Mouse (Mus musculus) MEL (cell line): ENCODE measurements around the gene Hspbp1. TPM values are rescaled to one million over a fixed set of nuclear protein-coding genes. Genes with fewer than 3 reads are reported as not detected.

Experiments
- DNase-seq: peaks from one replicate; pipeline ENCODE4 v3.0.0; 2011; ENCODE audit warnings: low read depth, low spot score
- H3K27ac ChIP-seq: 2 replicates; pipeline ENCODE4 v1.5.1; 2012; ENCODE audit warnings: low read depth, mild to moderate bottlenecking, control low read depth, low read length, moderate library complexity; ENCODE audit not compliant: control insufficient read depth
- H3K27me3 ChIP-seq, 2 experiments: fragments of 150-350 bp in 1 of 2; sonication (generic) in 1 of 2; 2 replicates each; pipeline ENCODE4 v1.6.1; 2012; ENCODE audit warnings: low read length in 2 of 2, mild to moderate bottlenecking in 2 of 2, improper control_type of control experiment in 1 of 2, moderate library complexity in 1 of 2; ENCODE audit not compliant: insufficient read depth in 2 of 2, control insufficient read depth in 1 of 2
- H3K36me3 ChIP-seq, 2 experiments: 2 replicates each; pipeline ENCODE4 v1.6.1; 2012 to 2014; ENCODE audit warnings: low read length in 2 of 2, improper control_type of control experiment in 1 of 2, inconsistent platforms in 1 of 2, mild to moderate bottlenecking in 1 of 2; ENCODE audit not compliant: insufficient read depth in 2 of 2, control insufficient read depth in 1 of 2
- H3K4me1 ChIP-seq, 2 experiments: fragments of 150-350 bp in 1 of 2; sonication (generic) in 1 of 2; 2 replicates each; pipeline ENCODE4 v1.6.1; 2012; ENCODE audit warnings: low read length in 2 of 2, improper control_type of control experiment in 1 of 2, mild to moderate bottlenecking in 1 of 2; ENCODE audit not compliant: insufficient read depth in 2 of 2, control insufficient read depth in 1 of 2
- H3K4me3 ChIP-seq, 2 experiments: fragments of 150-350 bp in 1 of 2; sonication (generic) in 1 of 2; 2 replicates each; pipeline ENCODE4 v1.5.1; 2012; ENCODE audit warnings: low read depth in 2 of 2, low read length in 2 of 2, mild to moderate bottlenecking in 2 of 2, moderate library complexity in 2 of 2, control low read depth in 1 of 2, improper control_type of control experiment in 1 of 2; ENCODE audit not compliant: control insufficient read depth in 1 of 2, insufficient read depth in 1 of 2
- H3K79me2 ChIP-seq: 2 replicates; pipeline ENCODE4 v1.6.1; 2012; ENCODE audit warnings: mild to moderate bottlenecking, low read length, moderate library complexity; ENCODE audit not compliant: control insufficient read depth, poor library complexity, insufficient read depth
- H3K9ac ChIP-seq: 2 replicates; pipeline ENCODE4 v1.6.1; 2012; ENCODE audit warnings: low read depth, mild to moderate bottlenecking, control low read depth, low read length, moderate library complexity; ENCODE audit not compliant: control insufficient read depth, poor library complexity, severe bottlenecking
- H3K9me3 ChIP-seq: fragments of 150-350 bp; sonication (generic); replicated peaks from 2 replicates; pipeline ENCODE4 v1.6.1; 2012; ENCODE audit warnings: mild to moderate bottlenecking, low read length, improper control_type of control experiment, moderate library complexity; ENCODE audit not compliant: insufficient read depth
- BHLHE40 ChIP-seq: IDR thresholded peaks from 2 replicates; pipeline ENCODE4 v1.6.1; 2012; ENCODE audit warnings: low read depth, mild to moderate bottlenecking, inconsistent platforms, low read length, improper control_type of control experiment, borderline replicate concordance
- CHD1 ChIP-seq: IDR thresholded peaks from 2 replicates; pipeline ENCODE4 v1.6.1; 2012; ENCODE audit warnings: low read depth, mild to moderate bottlenecking, inconsistent platforms, low read length, improper control_type of control experiment
- ELF1 ChIP-seq: IDR thresholded peaks from 2 replicates; pipeline ENCODE4 v1.6.1; 2014; ENCODE audit warnings: low read depth, mild to moderate bottlenecking, inconsistent platforms, low read length, improper control_type of control experiment, moderate library complexity
- EP300 ChIP-seq, 2 experiments: IDR thresholded peaks; 2 replicates each; pipeline ENCODE4 v1.6.1; 2011; ENCODE audit warnings: improper control_type of control experiment in 2 of 2, low read length in 2 of 2, low read depth in 1 of 2, mild to moderate bottlenecking in 1 of 2
- GABPA ChIP-seq: IDR thresholded peaks from 2 replicates; pipeline ENCODE4 v1.6.1; 2012; ENCODE audit warnings: low read depth, mild to moderate bottlenecking, inconsistent platforms, low read length, improper control_type of control experiment, moderate library complexity
- HCFC1 ChIP-seq: IDR thresholded peaks from 2 replicates; pipeline ENCODE4 v1.6.1; 2012; ENCODE audit warnings: low read depth, mild to moderate bottlenecking, inconsistent platforms, low read length, improper control_type of control experiment, moderate library complexity
- JUND ChIP-seq: IDR thresholded peaks from 2 replicates; pipeline ENCODE4 v1.6.1; 2011; ENCODE audit warnings: low read depth, mild to moderate bottlenecking, improper control_type of control experiment, low read length
- KAT2A ChIP-seq: conservative IDR thresholded peaks from 2 replicates; pipeline ENCODE4 v1.6.1; 2012; ENCODE audit warnings: low read depth, low read length, improper control_type of control experiment, inconsistent platforms
- MAX ChIP-seq: IDR thresholded peaks from 2 replicates; pipeline ENCODE4 v1.6.1; 2011; ENCODE audit warnings: low read length, improper control_type of control experiment
- MAZ ChIP-seq: IDR thresholded peaks from 2 replicates; pipeline ENCODE4 v1.6.1; 2012; ENCODE audit warnings: low read depth, mild to moderate bottlenecking, inconsistent platforms, low read length, improper control_type of control experiment
- MEF2A ChIP-seq: IDR thresholded peaks from 2 replicates; pipeline ENCODE4 v1.6.1; 2014; ENCODE audit warnings: low read depth, mild to moderate bottlenecking, inconsistent platforms, low read length, improper control_type of control experiment; ENCODE audit not compliant: poor library complexity, insufficient replicate concordance, severe bottlenecking; ENCODE audit errors: extremely low read depth
- MYB ChIP-seq: IDR thresholded peaks from 2 replicates; pipeline ENCODE4 v1.6.1; 2011; ENCODE audit warnings: mild to moderate bottlenecking, low read depth, low read length, improper control_type of control experiment
- NRF1 ChIP-seq: IDR thresholded peaks from 2 replicates; pipeline ENCODE4 v1.6.1; 2014; ENCODE audit warnings: low read depth, mild to moderate bottlenecking, inconsistent platforms, low read length, improper control_type of control experiment, moderate library complexity; ENCODE audit not compliant: poor library complexity, insufficient read depth, severe bottlenecking
- POLR2A ChIP-seq, 2 experiments: IDR thresholded peaks; 2 replicates each; pipeline ENCODE4 v1.6.1; 2011 to 2012; ENCODE audit warnings: low read length in 2 of 2, mild to moderate bottlenecking in 2 of 2, control low read depth in 1 of 2, improper control_type of control experiment in 1 of 2, low read depth in 1 of 2, moderate library complexity in 1 of 2; ENCODE audit not compliant: control insufficient read depth in 1 of 2, insufficient read depth in 1 of 2, poor library complexity in 1 of 2
- RAD21 ChIP-seq: IDR thresholded peaks from 2 replicates; pipeline ENCODE4 v1.6.1; 2011; ENCODE audit warnings: mild to moderate bottlenecking, low read depth, low read length, improper control_type of control experiment
- RCOR1 ChIP-seq: IDR thresholded peaks from 2 replicates; pipeline ENCODE4 v1.6.1; 2012; ENCODE audit warnings: low read depth, mild to moderate bottlenecking, inconsistent platforms, low read length, improper control_type of control experiment
- SIN3A ChIP-seq: IDR thresholded peaks from 2 replicates; pipeline ENCODE4 v1.6.1; 2012; ENCODE audit warnings: low read length, improper control_type of control experiment, inconsistent platforms
- SMC3 ChIP-seq: IDR thresholded peaks from 2 replicates; pipeline ENCODE4 v1.6.1; 2011; ENCODE audit warnings: low read depth, low read length, improper control_type of control experiment
- TAL1 ChIP-seq: IDR thresholded peaks from 2 replicates; pipeline ENCODE4 v1.6.1; 2012; ENCODE audit warnings: mild to moderate bottlenecking, inconsistent platforms, low read length, moderate library complexity, mixed read lengths
- USF1 ChIP-seq: IDR thresholded peaks from 2 replicates; pipeline ENCODE4 v1.6.1; 2014; ENCODE audit warnings: low read depth, mild to moderate bottlenecking, inconsistent platforms, low read length, improper control_type of control experiment, moderate library complexity
- USF2 ChIP-seq, 2 experiments: IDR thresholded peaks; 2 replicates each; pipeline ENCODE4 v1.6.1; 2011 to 2012; ENCODE audit warnings: improper control_type of control experiment in 2 of 2, low read length in 2 of 2, borderline replicate concordance in 1 of 2, inconsistent platforms in 1 of 2, low read depth in 1 of 2, mild to moderate bottlenecking in 1 of 2; ENCODE audit not compliant: insufficient read depth in 1 of 2
- ZC3H11A ChIP-seq: IDR thresholded peaks from 2 replicates; pipeline ENCODE4 v1.6.1; 2012; ENCODE audit warnings: low read depth, mild to moderate bottlenecking, inconsistent platforms, low read length, improper control_type of control experiment
- ZKSCAN1 ChIP-seq: IDR thresholded peaks from 2 replicates; pipeline ENCODE4 v1.6.1; 2012; ENCODE audit warnings: low read depth, mild to moderate bottlenecking, inconsistent platforms, low read length, improper control_type of control experiment, moderate library complexity
- ZNF384 ChIP-seq: IDR thresholded peaks from 2 replicates; pipeline ENCODE4 v1.6.1; 2012; ENCODE audit warnings: low read depth, mild to moderate bottlenecking, inconsistent platforms, low read length, improper control_type of control experiment
- polyA plus RNA-seq, 2 experiments: library from polyadenylated mRNA; stranded (reverse) in 1 of 2; unstranded in 1 of 2; fragments of >175 nt in 1 of 2; fragments of >200 nt in 1 of 2; gene quantifications; 2 replicates each; pipeline versions ENCODE4 v1.2.1 to v1.2.4; 2012; ENCODE audit warnings: low replicate concordance in 2 of 2, low read depth in 1 of 2; ENCODE audit not compliant: insufficient read length in 2 of 2, insufficient read depth in 1 of 2, missing spikeins in 1 of 2
- total RNA-seq: library from RNA; depleted of rRNA; stranded (reverse); fragments of 300-350 nt; gene quantifications from 2 replicates; pipeline ENCODE4 v1.2.3, GENCODE M21; 2012

Hspbp1 gene
- total and polyA plus RNA-seq, 3 experiments, result 101 to 111 TPM; not detected in 1

- Histone ChIP-seq H3K9ac (no peak overlapping the region), H3K9me3 (no peaks in the 10 kb centered on the region), H3K36me3 (peaks cover under 1 to 5% of the 10 kb centered on the region in 2 experiments; a peak in 2 of 4 replicates), H3K27ac (no peak overlapping the region), H3K79me2 (peaks cover under 1% of the 10 kb centered on the region), H3K4me3 (no peak overlapping the region), H3K27me3 (no peaks in the 10 kb centered on the region), H3K4me1 (no peaks in the 10 kb centered on the region)
- TF ChIP-seq MAZ (no peak), POLR2A (IDR thresholded peaks at IDR 0.05; ENCODE audit: control insufficient read depth in 1 of 2, insufficient read depth in 1 of 2, low read depth in 1 of 2, low read length in 2 of 2, poor library complexity in 1 of 2) (no peak), MAX (no peak), USF1 (no peak), CHD1 (no peak), KAT2A (no peak)
- no peak for DNase-seq
Measured at GRCm38 (mm10) chr7:4663742-4664141, 21.1 kb downstream of the Hspbp1 start.

- Histone ChIP-seq H3K27ac (no peak overlapping the region), H3K27me3 (no peaks in the 10 kb centered on the region)
- DNase-seq, result no peak
Measured at GRCm38 (mm10) chr7:4663179-4663578, 21.7 kb downstream of the Hspbp1 start.

GRCm38 (mm10) chr7:4659911-4660443 lies 24.9 kb downstream of the Hspbp1 start:
- peaks cover 0 to 28% of the 10 kb centered on the region in 2 experiments; a peak in 2 of 4 replicates for H3K36me3 ChIP-seq
- no peak overlapping the region for H3K27ac ChIP-seq
- H3K4me3 ChIP-seq, result peak overlapping the region; percentile 69 to 75; a peak in 3 of 4 replicates
- H3K9ac ChIP-seq, result peak overlapping the region; percentile 82
- no peaks in the 10 kb centered on the region for H3K27me3 ChIP-seq
- peaks cover 10 to 11% of the 10 kb centered on the region in 2 experiments for H3K4me1 ChIP-seq
- no peak for TF ChIP-seq ELF1
- TF ChIP-seq TAL1, result no peak
- no peak for TF ChIP-seq ZC3H11A
- no peak for TF ChIP-seq ZNF384
- TF ChIP-seq RAD21, result no peak
- no peak for TF ChIP-seq USF1
- no peak for TF ChIP-seq MAZ
- TF ChIP-seq MYB, result no peak
- no peak for TF ChIP-seq RCOR1
- TF ChIP-seq HCFC1, result no peak
- TF ChIP-seq MAX, result no peak
- TF ChIP-seq JUND, result no peak
- TF ChIP-seq GABPA, result no peak
- no peak for TF ChIP-seq SIN3A
- DNase-seq, result no peak
- peaks cover 38% of the 10 kb centered on the region for H3K79me2 ChIP-seq
- no peaks in the 10 kb centered on the region for H3K9me3 ChIP-seq

More at GRCm38 (mm10) chr7:4663179-4663578, 21.7 kb downstream of the Hspbp1 start:
- H3K4me1 ChIP-seq, result no peaks in the 10 kb centered on the region
- peaks cover 0 to 5% of the 10 kb centered on the region in 2 experiments; a peak in 1 of 4 replicates for H3K36me3 ChIP-seq
- no peak overlapping the region for H3K4me3 ChIP-seq
- no peak overlapping the region for H3K9ac ChIP-seq
- no peaks in the 10 kb centered on the region for H3K9me3 ChIP-seq
- peaks cover 6% of the 10 kb centered on the region for H3K79me2 ChIP-seq
- no peak for TF ChIP-seq JUND
- no peak for TF ChIP-seq HCFC1
- no peak for TF ChIP-seq POLR2A (IDR thresholded peaks at IDR 0.05; ENCODE audit: control insufficient read depth in 1 of 2, insufficient read depth in 1 of 2, low read depth in 1 of 2, low read length in 2 of 2, poor library complexity in 1 of 2)
- TF ChIP-seq EP300 (IDR thresholded peaks at IDR 0.05; ENCODE audit: low read depth in 1 of 2, low read length in 2 of 2), result no peak
- TF ChIP-seq SMC3, result no peak
- TF ChIP-seq USF2 (IDR thresholded peaks at IDR 0.05; ENCODE audit: borderline replicate concordance in 1 of 2, insufficient read depth in 1 of 2, low read depth in 1 of 2, low read length in 2 of 2), result no peak
- TF ChIP-seq MEF2A, result no peak
- TF ChIP-seq CHD1, result no peak
- no peak for TF ChIP-seq NRF1
- TF ChIP-seq ZC3H11A, result no peak
- no peak for TF ChIP-seq ELF1
- TF ChIP-seq BHLHE40, result no peak
- TF ChIP-seq ZKSCAN1, result no peak
